Mouse (Mus musculus) embryonic fibroblast, embryonic 13.5 days (primary cell): ENCODE measurements around the gene Efna1. TPM values are rescaled to one million over a fixed set of nuclear protein-coding genes. Genes with fewer than 3 reads are reported as not detected.

Experiments used
- H3K27ac ChIP-seq: 2 replicates; pipeline ENCODE4 v1.5.1; 2012; ENCODE audit warnings: low read length, control low read depth, inconsistent platforms; ENCODE audit not compliant: insufficient read depth
- H3K4me1 ChIP-seq: 2 replicates; pipeline ENCODE4 v1.6.1; 2011; ENCODE audit warnings: low read length; ENCODE audit not compliant: control insufficient read depth, insufficient read depth
- H3K4me3 ChIP-seq: 2 replicates; pipeline ENCODE4 v1.5.1; 2011; ENCODE audit warnings: mild to moderate bottlenecking, control low read depth, low read length; ENCODE audit not compliant: insufficient read depth
- CTCF ChIP-seq: IDR thresholded peaks from 2 replicates; pipeline ENCODE4 v1.5.1; 2011; ENCODE audit warnings: mild to moderate bottlenecking, control low read depth, low read length, moderate library complexity, borderline replicate concordance; ENCODE audit not compliant: insufficient read depth
- POLR2A ChIP-seq: IDR thresholded peaks from 2 replicates; pipeline ENCODE4 v1.6.1; 2011; ENCODE audit warnings: low read depth, mild to moderate bottlenecking, control low read depth, low read length, moderate library complexity
- polyA plus RNA-seq: library from polyadenylated mRNA; stranded (reverse); fragments of >200 nt; gene quantifications from 2 replicates; pipeline ENCODE4 v1.2.4, GENCODE M21; 2011; ENCODE audit warnings: low read depth; ENCODE audit not compliant: missing spikeins, insufficient read length

Gene Efna1
- polyA plus RNA-seq, 1 experiment: 7.1 TPM

DNA sequence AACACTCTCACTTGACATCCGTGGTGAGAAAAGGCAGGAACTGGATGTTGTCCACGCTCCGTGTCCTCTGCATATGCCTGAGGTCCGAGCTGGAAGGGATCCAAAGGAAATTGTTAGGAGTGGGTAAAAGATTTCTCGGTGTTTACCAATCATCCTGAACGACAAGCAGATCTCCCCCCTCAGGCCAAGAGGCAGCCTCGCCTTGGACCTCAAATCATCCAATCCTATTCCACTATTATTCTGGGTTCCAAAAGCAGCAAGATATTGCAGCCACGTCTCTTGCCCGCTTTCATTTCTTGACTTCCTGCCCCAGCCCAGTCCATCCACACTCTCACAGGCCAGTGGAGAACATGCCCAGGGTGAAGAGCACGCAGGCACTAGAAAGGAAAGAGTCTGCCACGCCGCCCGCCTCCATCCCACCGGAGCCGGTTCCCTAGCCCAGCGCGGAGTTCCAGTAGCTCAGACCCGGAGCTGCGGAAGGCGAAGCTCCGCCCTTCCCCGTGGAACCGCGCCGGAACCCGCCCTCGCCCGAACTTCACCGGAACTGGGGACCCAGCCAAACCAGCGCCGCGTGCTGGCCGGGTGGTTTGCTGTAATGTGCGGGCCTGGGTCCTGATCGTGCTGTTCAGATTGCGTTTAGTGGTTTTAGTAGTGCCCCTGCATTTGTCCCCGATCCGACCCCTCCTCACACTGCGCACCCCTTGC lies 10.7 kb downstream of the Efna1 start, which contains the start of gene Slc50a1:
Gene Slc50a1, minus strand, starts transcription at position 520 of the 705 bp plus-strand sequence.
- TF ChIP-seq POLR2A: peak; percentile 88
- peak; percentile 16; the same call in 1 of the 2 replicates for TF ChIP-seq CTCF
- Histone ChIP-seq H3K4me1 (peaks cover 4% of the 10 kb centered on the region; the same call in 1 of the 2 replicates), H3K4me3 (peak within 1 kb of the TSS; percentile 55), H3K27ac (peak within 1 kb of the TSS; percentile 78)

GRCm38 (mm10) chr3:89268916-89269315 lies 12.0 kb downstream of the Efna1 start:
- Histone ChIP-seq H3K4me3 (no peak overlapping the region), H3K4me1 (peaks cover 4% of the 10 kb centered on the region; the same call in 1 of the 2 replicates), H3K27ac (no peak overlapping the region)
- no peak for TF ChIP-seq POLR2A
- TF ChIP-seq CTCF: no peak

- TF ChIP-seq CTCF (no peak), POLR2A (peak; percentile 96)
- Histone ChIP-seq H3K27ac (no peak overlapping the region), H3K4me1 (peaks cover 4% of the 10 kb centered on the region; the same call in 1 of the 2 replicates), H3K4me3 (peak overlapping the region; percentile 65)
Observed at GRCm38 (mm10) chr3:89266439-89266893, 14.5 kb downstream of the Efna1 start.

DNA sequence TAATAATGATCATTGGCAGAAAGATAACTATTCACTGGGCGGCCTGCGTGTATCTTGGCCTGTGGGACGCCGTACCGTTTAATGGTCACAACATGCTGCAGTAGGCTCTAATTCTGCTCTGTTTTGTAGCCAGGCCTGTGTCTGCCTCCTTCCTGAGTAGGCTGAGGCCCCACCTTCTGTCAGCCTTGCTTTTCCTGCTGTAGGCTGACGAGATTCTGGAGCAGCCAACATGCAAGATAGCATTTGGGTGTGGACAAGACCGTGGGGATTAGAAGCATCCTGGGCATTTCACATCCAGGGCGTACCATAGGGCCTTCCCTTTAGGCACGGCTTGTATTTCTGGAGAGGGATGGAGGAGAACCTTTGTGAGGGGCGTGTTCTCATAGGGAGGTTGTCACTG lies 18.5 kb downstream of the Efna1 start:
- TF ChIP-seq CTCF: no peak
- no peak for TF ChIP-seq POLR2A
- H3K27ac ChIP-seq: no peak overlapping the region
- H3K4me3 ChIP-seq: no peak overlapping the region
- H3K4me1 ChIP-seq: no peaks in the 10 kb centered on the region

DNA sequence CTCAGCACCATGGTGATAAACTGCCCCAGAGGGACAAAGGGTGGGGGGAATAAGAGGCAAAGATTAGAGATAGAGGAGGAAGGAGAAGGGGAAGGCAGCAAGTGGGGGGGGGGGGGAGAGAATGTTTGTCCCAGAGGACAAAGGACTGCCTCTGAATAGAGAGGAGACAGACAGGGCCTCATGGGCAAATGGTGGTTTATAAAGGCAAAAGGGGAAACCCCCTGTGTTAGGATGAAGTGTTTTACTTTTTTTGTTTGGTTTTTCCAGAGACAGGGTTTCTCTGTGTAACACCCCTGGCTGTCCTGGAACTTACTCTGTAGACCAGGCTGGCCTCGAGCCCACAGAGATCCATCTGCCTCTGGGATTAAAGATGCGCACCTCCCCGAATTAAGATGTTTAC lies 20.7 kb downstream of the Efna1 start:
- TF ChIP-seq CTCF: no peak
- TF ChIP-seq POLR2A: no peak

GRCm38 (mm10) chr3:89259076-89259475 lies 21.9 kb downstream of the Efna1 start, which contains the start of gene Dpm3:
Gene Dpm3, plus strand, starts transcription at chr3:89259358.
- Histone ChIP-seq H3K4me1 (no peaks in the 10 kb centered on the region), H3K4me3 (no peak within 1 kb of the TSS), H3K27ac (no peak within 1 kb of the TSS)
- TF ChIP-seq CTCF (no peak), POLR2A (no peak)

More for the DNA sequence above, 20.7 kb downstream of the Efna1 start:
- no peaks in the 10 kb centered on the region for H3K4me1 ChIP-seq
- no peak overlapping the region for H3K4me3 ChIP-seq
- H3K27ac ChIP-seq: no peak overlapping the region

GRCm38 (mm10) chr3:89256177-89256576 lies 24.8 kb downstream of the Efna1 start:
- no peak for TF ChIP-seq POLR2A
- TF ChIP-seq CTCF: no peak

DNA sequence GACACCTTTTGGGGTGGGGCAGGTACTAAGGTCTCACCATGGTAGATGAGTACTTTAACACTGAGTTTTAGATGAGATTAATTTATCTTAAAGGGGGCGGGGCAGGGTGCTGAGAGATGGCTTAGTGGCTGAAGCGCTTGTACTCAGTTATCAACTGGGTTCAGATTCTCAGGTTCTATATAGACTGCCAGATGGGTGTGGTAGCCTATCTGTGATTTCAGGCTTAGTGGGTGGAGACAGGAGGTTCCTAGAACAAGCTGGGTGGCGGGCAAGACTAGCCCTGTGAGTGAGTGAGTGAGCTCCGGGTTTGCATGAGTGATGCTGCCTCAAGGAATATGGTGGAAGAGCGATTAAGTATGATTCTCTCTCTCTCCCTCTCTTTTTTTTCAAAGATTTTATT lies 25.9 kb downstream of the Efna1 start:
- Histone ChIP-seq H3K27ac (no peak overlapping the region), H3K4me1 (no peaks in the 10 kb centered on the region), H3K4me3 (no peak overlapping the region)
- TF ChIP-seq CTCF (no peak), POLR2A (no peak)

More at GRCm38 (mm10) chr3:89256177-89256576, 24.8 kb downstream of the Efna1 start:
- H3K27ac ChIP-seq: no peak overlapping the region
- no peaks in the 10 kb centered on the region for H3K4me1 ChIP-seq
- no peak overlapping the region for H3K4me3 ChIP-seq

- TF ChIP-seq CTCF: no peak
- TF ChIP-seq POLR2A: no peak
- no peak overlapping the region for H3K27ac ChIP-seq
Observed at GRCm38 (mm10) chr3:89251365-89251895, 29.5 kb downstream of the Efna1 start.

More at GRCm38 (mm10) chr3:89251365-89251895, 29.5 kb downstream of the Efna1 start:
- Histone ChIP-seq H3K4me1 (peaks cover 4% of the 10 kb centered on the region; the same call in 1 of the 2 replicates), H3K4me3 (no peak overlapping the region)
